Mouse (Mus musculus) c-Kit-positive CD71-positive TER-119-positive erythroid progenitor cells, embryonic 14.5 days (primary cell): ENCODE measurements at regions not wholly inside any gene's neighbourhood (a gene's known extent, or its start where the extent isn't known, plus 50 kb on each side); places are given as distances from the start of the nearest gene placed in this dataset.
A peak's percentile ranks its signal among the peaks of the same experiment; 100 is the strongest.

Experiments used
- DNase-seq: peaks from one replicate; pipeline ENCODE4 v3.0.0-alpha.2; 2013; ENCODE audit warnings: low spot score

DNA sequence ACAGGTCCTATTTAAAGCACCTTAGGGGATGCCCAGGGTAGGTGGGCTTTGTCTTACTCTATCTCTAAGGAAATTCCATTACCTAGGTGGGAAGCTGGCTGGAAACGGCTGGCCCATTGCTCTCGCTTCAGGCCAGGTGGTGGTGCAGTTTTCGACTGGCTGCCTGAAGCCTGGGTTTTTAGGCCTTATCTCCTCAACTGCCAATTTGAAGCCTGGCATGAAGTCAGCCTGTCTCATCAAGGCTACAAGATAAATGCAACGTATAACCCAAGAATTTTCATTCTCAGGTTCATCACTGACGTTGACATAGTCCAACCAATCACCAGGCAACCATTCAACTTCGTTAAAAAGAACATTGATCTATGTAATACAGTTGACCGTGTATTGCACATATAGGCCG lies 417.3 kb upstream of the Gm6657 start:
- DNase-seq, result no peak

DNA sequence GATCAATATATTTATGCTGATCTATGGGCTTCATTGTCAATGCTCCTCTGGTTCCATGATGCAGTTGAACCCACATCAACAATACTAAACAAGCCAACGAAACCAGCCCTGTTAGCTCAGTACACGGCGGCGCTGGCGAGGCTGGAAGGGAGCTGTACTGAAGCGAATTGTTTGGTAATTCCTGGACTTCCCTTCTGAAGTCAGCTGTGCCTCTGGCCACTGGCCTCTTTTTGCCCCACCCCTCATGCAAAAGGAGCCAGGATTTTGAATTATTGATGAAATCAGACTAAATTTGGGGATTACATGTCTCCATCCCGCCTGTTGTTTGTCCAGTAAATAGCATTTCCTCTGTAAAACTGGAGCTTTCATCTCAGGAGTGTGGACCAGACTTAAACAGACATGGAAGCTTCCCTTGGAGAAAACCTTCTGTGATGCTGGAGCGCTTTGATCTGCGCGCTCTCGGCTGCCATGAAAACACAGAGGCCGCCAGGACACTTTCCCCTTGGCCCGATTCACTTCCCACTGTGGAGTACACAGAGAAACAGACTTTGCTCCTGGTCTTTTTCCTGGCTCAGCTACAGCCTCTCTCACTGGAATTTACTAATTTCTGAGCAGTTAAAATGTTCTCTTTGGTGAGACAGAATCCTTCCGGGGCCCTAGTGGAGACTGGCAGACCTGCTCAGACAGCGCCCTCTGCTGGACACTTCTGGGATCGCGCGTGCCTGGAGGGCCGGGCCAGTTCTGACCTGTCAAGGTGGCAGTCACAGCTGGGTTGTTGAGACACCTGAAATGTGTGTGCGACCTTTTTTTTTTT lies 412.9 kb upstream of the Gm6657 start:
- DNase-seq, result peak; percentile 26

DNA sequence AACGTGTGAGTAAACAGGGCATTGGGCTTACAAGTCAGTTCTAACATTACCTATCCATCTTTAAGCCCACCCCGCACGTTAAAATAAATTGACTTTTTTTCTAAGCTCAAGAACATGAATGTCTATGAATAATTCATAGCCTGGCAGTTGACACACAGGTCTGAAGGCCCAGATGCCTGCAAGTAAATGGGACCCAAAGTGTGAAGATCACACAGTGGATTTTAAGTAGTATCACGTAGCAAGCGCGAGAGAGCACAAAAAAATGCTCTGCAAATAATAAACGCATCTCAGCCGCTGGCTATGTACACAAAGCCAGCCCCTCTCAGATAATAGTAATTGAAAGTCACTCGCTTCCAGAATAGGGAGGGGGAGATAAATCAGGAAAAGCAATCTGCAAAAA lies 410.1 kb upstream of the Gm6657 start:
- DNase-seq, result no peak

DNA sequence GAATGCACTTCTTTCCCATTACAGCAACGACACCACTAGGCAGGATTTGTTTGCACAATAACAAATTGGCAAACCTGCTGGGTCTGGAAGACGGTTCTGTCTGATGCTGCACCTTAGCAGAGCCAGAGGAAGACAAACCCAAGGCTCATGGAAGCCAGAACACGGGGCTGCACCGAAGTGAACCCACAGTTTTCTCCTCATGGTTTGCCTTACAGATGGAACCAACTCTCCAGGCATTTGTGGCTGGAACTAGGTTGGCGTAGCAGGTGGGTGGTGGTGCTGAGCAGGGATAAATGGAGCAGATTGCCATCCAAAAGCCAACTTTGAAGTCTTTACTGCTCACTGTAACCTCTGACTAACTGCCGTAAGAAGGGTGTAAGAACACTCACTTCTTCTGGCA lies 408.4 kb upstream of the Gm6657 start:
- no peak for DNase-seq

DNA sequence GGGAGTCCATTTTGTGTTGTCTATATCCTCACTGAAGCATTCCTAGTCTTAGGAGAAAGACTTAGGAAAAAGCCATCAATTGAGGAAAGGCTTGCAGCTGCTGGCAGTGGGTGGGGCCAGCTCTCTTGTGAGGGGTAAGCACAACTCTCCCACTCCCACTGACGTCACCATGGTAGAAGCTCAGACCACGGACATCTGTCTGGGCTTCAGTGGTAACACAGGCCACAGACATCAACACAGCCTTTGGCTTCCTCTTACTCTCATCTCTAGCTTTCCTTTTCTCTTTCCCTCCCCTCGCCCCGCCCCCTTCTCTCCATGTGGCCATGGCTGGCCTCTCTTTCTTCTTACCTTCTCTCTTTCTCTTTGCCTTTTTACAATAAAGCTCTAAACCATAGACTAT lies 407.4 kb upstream of the Gm6657 start:
- no peak for DNase-seq

DNA sequence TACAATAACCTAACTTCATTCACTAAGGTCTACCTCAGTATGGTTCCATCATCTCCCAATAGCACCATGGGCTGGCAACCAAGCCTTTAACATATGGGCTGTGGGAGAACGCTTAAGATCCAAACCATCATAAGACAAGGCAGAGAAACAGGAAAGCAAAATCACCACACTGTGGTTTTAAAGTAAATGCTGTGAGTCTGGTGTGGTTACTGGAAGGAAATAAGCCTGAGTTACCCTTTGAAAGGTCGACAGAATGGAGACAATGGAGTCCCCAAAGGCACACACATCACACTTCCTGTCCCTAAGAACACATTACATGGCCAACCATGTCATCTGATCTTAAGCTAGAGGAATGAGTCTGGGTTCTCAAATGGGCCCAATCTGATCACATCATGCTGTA lies 405.8 kb upstream of the Gm6657 start:
- DNase-seq, result no peak

DNA sequence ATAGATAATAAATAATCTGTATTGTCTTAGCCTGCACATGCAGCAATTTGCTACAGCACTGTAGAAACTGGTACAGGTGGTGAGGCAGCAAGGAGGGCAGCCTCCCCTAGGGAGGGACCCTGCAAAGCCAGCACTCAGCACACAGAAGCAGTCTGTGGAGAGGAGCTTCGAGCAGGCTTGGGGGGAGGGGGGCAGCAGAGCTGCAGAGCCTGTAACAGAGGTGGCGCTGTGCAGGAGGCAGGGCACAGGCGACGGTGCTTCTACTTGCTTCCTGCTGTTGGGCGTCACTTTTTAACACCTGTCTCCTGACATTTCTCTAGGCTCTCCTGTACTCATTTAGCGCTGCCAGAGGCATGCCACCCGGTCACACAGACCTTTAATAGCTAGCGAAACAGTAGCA lies 404.6 kb upstream of the Gm6657 start:
- DNase-seq, result no peak

DNA sequence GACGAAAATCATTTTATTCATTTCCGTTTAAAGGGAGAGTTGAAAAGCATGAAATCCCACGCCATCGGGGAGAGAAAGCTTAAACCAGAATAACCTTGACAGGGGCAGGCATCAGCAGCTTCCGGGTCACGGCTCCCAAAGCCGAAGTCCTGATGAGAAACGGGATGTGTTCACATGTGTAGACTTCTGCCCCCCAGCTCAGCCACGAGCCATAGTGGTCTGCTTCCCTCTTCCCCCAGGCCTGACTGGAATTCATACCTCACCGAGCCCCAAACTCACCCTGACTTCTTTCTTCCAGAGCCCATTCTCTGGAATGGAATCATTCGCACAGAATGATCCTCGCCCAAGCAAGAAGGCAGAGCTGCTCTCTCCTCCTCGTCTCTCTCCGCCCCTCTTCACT lies 404.2 kb upstream of the Gm6657 start:
- DNase-seq, result no peak

DNA sequence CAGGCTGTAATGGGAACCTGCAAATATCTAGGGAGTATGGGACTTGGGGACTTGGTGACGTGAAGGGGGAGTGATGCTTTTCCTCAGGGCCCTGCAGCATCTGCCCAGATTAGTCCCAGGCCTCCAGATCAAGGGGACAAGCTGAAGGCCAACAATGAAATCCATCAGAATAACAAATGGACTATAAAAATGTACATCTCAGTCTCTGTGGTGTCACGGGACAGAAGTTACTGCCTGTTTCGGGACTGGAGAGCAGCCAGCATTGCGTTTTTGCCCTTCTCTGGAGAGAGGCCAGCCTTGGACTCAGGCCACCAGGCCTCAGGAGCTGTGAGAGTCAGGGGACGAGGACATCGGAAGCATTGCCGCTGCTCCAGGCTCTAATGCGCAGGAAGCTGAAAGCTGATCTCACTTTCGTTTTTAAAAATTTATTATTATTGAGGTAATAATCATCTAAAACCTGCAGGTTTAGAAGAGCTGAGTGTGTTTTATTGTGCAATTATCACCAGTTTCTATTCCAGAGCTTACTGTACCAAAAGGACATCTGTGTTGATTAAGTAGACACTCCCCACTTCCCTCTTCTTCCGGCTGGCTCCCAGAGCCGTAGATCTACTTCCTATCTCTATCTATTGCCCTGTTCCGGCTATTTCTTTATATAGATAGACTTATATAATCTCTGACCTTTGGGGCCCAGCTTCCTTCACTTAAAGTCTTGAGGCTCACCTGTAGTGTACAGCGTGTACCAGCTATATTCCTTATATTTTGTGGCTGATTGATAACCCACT lies 403.0 kb upstream of the Gm6657 start:
- DNase-seq, result no peak

DNA sequence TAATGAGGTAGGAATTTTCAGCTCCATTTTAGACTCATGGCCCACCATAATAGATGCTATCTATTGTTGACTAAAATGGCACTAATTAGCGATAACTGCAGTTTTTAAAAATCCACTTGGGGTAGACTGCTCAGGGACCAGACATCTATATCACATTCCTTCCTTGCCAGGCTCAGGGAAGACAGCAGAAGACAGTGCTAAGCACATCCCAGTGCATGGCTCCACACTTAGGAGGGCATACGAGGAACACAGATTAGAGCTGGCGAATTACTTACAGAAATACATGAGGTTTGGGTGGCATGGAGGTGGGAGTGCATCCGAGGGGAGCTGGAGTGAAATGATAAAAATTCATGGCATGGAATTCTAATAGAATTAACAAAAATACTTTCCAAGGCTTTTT lies 395.5 kb upstream of the Gm6657 start:
- DNase-seq, result no peak

DNA sequence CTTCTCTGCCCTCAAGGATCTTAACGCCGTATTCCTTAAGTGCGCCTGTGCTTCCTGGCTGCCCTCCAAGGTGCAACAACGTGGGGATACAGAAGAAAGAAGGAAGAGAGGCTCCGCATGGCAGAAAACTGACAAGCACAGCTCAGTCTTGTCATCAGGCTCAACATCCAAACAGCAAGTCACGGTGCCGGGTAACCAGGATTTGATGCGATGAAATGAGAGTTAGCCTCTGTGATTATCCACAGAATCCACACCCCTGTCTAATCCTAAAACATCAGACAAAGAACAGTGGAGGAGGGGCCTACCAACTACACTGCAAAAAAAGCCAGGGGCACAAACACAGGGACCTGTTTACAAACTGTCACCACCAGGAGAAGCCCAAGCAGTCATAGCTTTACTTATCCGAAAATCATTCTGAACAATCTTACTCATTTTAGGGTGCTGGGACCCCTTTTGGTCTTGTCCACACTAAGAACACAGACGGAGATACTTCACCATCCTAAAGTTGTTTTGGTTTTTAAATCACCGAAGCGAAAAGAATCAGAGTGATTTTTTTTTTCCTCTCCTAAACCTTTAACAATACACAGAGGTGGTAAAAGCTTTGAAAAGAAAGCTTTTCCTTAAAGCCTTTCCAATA lies 394.8 kb upstream of the Gm6657 start:
- DNase-seq, result no peak

DNA sequence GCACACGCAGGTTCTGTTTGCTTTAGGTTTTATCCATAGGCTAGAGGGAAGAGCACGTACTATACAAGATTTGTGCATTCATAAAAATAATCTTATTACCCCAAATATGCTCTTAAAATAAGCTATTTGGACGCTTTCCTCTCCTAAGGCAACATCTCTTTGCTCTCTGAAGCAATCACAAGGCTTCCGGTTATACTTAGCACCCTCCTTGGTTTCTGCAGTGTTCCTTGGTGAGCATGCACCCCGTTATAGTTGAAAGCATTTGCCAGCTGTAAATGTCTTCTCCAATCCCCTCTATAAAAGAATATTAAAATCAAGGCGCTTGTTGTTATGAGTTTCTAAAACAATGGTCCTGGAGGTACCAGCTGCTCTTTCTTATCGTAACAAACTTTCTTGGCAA lies 386.4 kb upstream of the Gm6657 start:
- no peak for DNase-seq

DNA sequence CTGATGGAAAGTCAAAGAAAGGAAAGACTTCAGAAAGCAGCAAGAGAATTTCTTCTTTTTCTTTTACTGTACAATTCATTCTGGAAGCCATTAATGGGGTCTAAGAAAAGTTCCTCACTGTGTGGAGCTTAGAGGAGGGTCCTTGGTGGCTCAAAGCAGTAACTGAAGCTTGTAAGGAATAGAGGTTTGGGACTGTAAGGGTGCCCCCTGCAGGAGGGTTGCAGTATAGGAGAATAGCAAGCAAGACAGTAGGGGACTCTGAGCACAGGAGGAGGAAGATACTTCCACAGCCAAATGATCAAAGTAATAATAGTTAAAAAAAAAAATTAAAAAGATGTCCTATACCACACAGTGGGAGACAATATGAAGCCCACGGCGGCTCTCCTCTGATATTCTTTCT lies 382.8 kb upstream of the Gm6657 start:
- peak; percentile 14 for DNase-seq

DNA sequence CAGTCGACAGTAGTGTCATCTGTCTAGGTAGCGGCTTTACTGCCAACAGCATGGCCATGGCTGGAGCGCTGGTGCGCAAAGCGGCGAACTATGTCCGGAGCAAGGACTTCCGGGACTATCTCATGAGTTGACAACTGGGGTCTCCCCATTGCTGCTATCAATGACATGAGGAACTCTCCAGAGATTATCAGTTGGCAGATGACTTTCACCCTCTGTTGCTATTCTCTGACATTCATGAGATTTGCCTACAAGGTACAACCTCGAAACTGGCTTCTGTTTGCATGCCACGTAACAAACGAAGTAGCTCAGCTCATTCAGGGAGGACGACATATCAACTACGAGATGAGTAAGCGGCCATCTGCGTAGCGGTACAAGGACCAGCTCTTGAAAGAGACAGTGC lies 374.6 kb upstream of the Gm6657 start:
- no peak for DNase-seq

DNA sequence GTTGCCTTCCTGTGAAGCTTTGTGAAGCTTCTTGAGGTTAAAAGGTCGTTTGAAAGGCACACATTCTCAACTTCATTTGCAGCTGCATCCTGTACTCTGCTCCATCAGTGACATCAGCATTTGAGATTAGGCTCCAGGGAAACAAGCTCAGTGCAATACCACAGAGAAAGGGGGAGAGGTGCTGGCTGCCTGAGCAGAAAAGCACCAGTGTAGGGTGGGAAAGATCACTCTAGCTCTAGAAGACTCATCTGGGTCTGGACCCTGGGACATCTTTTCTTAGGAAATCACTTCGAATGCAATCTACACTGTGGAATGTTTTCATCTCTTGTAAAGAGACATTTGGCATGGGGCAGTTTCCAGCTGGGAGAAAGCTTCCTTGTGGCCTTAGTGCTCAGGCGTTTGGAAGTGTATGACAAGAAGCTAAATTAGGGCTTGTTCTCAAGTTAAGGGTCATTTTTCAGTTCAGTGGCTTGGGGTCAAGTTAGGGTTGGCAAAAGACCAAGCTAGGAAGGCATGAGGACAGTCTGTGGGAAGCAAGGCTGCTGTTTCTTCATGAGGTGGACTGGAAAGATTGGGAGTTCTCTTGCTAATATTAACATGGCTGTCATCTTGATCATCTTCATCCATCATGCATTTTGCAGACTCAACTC lies 370.5 kb upstream of the Gm6657 start:
- DNase-seq, result no peak

DNA sequence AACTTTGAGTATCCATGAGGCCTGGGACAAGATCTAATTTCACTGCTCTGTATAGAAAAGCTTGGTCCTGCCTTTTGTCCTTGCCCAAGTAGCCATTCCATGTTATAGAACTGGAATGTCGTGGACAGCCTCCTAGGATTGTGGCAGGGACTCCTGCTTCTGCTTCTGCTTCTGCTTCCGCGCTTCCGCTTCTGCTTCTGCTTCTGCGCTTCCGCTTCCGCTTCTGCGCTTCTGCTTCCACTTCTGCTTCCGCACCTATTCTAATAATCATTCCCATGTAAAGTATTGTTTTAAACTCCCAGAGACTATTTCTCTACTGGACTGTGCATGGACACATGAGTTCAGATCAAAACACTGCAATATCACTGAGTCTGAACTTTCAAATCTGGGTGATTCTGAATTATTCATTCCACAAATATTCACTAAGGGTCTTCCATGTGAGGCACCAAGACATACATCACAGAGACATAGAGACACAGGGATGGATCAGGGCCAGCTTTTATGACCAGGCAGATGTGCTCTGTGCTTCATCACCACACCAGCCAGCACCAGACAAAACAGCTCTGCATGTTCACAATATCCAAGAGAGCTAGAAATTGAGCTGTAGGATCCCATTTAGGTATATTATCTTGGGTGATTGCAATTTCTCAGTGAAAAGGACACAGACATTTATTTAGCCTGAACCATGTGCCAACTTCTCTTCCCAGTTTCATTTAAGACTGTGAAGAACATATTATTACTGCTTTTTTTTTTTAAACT lies 360.5 kb upstream of the Gm6657 start:
- no peak for DNase-seq

DNA sequence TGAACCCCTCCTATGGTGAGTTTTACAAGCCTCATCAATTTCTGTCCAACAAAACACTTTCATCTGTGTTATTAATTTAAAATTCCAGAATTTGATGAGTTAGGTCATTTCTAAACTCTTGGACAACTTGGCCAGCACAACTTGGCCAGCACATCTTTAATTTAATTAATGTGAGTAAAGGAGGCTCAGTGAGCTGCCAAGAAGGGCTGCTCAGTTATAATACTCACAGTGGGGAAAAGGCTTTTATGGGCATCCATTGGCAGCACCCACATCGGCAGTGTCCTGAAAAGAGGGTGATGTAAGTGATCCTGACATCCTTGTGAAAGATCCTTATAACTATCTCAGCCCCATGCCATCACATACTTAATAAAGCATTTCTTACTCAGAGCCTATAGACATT lies 359.2 kb upstream of the Gm6657 start:
- DNase-seq, result no peak

DNA sequence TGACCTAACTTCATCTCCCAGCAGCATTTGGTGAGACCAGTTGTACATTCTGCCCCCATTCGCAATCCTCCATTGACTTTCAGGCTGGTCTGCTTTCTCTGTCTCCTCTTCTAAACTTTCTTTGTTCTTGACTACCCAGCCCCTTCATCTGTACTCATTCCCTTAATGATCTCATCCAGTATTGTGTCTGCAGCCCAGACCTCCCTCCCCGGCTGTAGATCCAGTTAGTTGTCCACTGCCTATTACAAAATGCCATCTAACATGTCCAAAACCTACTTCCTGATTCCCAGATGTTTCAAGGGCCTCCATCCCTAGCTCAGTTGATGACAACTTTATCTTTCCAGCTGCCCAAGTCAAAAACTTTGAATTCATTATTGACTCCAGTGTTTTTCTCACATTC lies 357.8 kb upstream of the Gm6657 start:
- DNase-seq, result no peak

DNA sequence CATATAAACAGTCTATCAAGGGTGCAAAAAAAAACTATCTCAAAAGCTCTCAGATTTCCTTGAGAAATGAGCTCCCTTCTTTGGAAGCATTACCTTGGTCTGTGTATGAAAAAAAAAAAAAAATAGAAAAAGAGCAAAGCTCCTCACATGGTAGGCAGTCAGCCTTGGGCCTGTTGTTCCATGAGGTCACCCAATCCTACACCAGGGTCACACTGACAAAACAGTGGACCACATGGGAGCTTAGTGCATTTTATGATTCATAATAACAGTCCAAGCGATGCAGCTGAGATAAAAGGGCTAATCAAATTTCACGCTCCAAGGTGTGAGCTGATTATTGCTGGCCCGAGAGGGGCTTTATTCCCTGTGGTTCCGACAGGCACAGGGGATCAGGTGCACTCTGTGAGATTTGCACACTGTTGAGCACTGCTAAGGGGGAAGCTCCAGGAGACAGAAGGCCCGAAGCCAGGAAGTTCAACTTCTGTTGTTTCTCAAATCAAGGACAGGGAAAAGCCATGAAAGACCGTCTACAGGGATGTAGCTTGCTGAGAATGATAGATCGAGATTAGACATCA lies 352.1 kb upstream of the Gm6657 start:
- DNase-seq, result no peak

DNA sequence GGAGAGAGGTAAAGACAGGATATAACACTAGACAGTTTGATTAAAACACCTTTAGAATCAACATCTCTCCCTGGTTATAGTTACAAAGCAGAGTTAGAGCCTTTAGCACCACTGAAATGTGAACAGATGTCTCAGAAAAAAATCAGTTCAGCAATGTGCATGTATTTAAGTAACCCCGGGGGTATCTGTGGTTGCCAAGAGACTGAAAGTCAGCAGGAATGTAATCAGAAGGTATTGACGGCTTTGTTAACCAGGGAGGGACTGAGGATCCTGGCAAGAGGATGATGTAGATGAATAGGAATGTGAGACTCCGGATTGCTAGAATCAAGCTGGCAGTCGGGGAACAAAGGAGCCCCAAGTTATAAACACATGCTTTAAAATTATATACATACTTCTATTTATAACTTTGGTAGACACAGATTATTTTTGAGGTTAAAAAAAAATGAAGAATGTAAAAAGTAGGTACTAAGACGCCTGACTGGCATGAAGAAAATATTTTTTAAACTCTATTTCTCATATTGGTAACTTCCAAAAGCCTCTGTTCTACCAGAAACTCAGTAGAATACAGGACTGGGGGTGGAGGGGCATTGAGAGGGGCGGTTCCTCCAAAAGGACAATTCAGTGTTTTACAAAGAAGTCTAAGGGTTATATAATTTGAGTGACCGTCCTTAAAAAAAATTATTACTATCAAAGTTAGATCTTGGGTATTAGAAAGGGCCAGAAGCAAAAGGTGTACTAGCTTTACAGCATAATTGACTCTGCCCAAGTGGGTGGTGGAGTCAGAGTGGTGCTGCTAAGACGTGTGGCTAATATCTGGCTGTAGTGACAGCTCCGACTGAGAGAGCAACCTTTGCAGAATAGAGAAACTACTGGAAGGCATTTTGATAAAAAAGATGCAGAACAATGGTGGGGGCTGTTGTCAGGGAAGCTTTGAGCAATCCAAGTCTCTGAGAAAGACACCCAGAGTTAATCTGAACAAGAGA lies 341.2 kb upstream of the Gm6657 start:
- no peak for DNase-seq
